Mouse (Mus musculus) hindbrain, postnatal 0 days (tissue): ENCODE results near the gene Wdr34. TPM values are rescaled to one million over a fixed set of nuclear protein-coding genes. Genes with fewer than 3 reads are reported as not detected.
A peak's percentile ranks its signal among the peaks of the same experiment; 100 is the strongest.

Experiments
- ATAC-seq: fragments of 200-750 bp; cut with Nextera tagmentation; 2 replicates; pipeline ENCODE4 v1.8.0; 2017; ENCODE audit warnings: mild to moderate bottlenecking, moderate TSS enrichment, moderate library complexity
- DNase-seq: peaks from one replicate; pipeline ENCODE4 v3.0.0-alpha.2; 2015; ENCODE audit warnings: low spot score
- H3K27ac ChIP-seq: fragments of 300-500 bp; sonication (generic); 2 replicates; pipeline ENCODE4 v1.5.1; 2014; ENCODE audit warnings: mild to moderate bottlenecking
- H3K27me3 ChIP-seq: fragments of 300-500 bp; sonication (generic); 2 replicates; pipeline ENCODE4 v1.6.1; 2014; ENCODE audit warnings: low read length, mixed read lengths; ENCODE audit not compliant: insufficient read depth
- H3K36me3 ChIP-seq: fragments of 300-500 bp; sonication (generic); 2 replicates; pipeline ENCODE4 v1.6.1; 2014; ENCODE audit warnings: low read length, mixed read lengths; ENCODE audit not compliant: insufficient read depth
- H3K4me1 ChIP-seq: fragments of 300-500 bp; sonication (generic); 2 replicates; pipeline ENCODE4 v1.6.1; 2014; ENCODE audit warnings: antibody characterized with exemption, low read length, mixed read lengths; ENCODE audit not compliant: insufficient read depth
- H3K4me2 ChIP-seq: fragments of 300-500 bp; sonication (generic); 2 replicates; pipeline ENCODE4 v1.6.1; 2014; ENCODE audit warnings: low read depth, mild to moderate bottlenecking, low read length, moderate library complexity, mixed read lengths
- H3K4me3 ChIP-seq: fragments of 300-500 bp; sonication (generic); 2 replicates; pipeline ENCODE4 v1.5.1; 2014; ENCODE audit warnings: low read length
- H3K9ac ChIP-seq: fragments of 300-500 bp; sonication (generic); replicated peaks from 2 replicates; pipeline ENCODE4 v1.6.1; 2014; ENCODE audit warnings: mild to moderate bottlenecking, low read length, moderate library complexity, mixed read lengths
- H3K9me3 ChIP-seq: fragments of 300-500 bp; sonication (generic); 2 replicates; pipeline ENCODE4 v1.6.1; 2016; ENCODE audit warnings: low read length, mixed read lengths
- CTCF ChIP-seq: IDR thresholded peaks from 2 replicates; pipeline ENCODE4 v1.5.1; 2016; ENCODE audit warnings: antibody characterized with exemption, control low read depth, low read depth
- WGBS: fragments of 180-500 bp; shearing (Covaris S2); extraction: QIAGEN DNeasy Blood & Tissue Kit; methylation state at CpG from one replicate; pipeline ENCODE4 v1.1.7; 2014; 5-methylcytosine and 5-hydroxymethylcytosine counted together
- polyA plus RNA-seq: library from polyadenylated mRNA; unstranded; fragments of >200 nt; fragmentation: Nextera tagmentation; extraction: Ambion mirVana; gene quantifications from 2 replicates; pipeline ENCODE4 v1.2.1, GENCODE M21; 2015
- total RNA-seq: library from RNA; depleted of rRNA; stranded (reverse); fragments of >200 nt; gene quantifications from 2 replicates; pipeline ENCODE4 v1.2.3, GENCODE M21; 2014; rRNA removed

Wdr34 gene
- total RNA-seq (87.4 and 87.7 TPM in 2 replicates), polyA plus RNA-seq (64.5 and 66.5 TPM in 2 replicates)

- Histone ChIP-seq H3K4me3 (peak within 1 kb of the TSS; percentile 71), H3K9me3 (no peaks in the 10 kb centered on the region), H3K4me1 (no peaks in the 10 kb centered on the region; the same call in 1 of the 2 replicates), H3K27me3 (no peaks in the 10 kb centered on the region), H3K36me3 (no peaks in the 10 kb centered on the region), H3K9ac (peak within 1 kb of the TSS; percentile 60), H3K27ac (peak within 1 kb of the TSS; percentile 96), H3K4me2 (peak within 1 kb of the TSS; percentile 58)
- ATAC-seq: peak; percentile 95
- TF ChIP-seq CTCF: no peak; the same call in 1 of the 2 replicates
- under 1% methylated on average over 54 of the region's 54 CpGs for WGBS
- DNase-seq: peak; percentile 98
These were observed at the start of gene Wdr34 for GRCm38 (mm10) chr2:30048699-30049388. Wdr34 (minus strand) TSS chr2:30048881.

DNA sequence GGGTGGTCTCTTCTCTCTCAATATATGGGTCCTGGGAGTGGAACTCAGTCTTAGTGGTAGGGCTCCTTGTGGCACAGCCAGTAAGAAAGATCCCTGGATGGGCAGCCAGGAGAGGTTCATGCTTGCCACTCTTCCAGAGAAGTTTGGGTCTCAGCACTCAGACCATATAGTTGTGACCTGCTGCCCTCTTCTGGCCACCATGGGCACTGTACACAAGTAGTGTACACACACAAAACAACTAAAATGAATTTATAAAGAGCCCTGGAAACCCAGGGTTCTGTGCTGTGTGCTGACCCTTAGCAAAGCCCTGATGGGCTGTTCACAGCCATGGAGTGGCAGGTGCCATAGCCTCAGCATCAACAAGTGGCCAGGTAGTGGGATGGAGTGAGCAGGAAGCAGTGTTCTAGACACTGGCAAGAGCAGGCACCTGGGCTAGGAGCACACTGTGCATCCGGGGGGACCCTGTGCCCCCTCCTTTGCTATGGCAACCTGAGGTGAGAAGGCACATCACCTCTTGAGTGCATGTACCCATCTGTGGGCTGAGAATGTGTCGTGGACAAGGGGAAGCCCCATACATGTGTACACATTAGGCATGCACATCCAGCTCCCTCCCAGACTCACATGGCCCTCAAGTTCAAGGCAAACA, 47.3 kb upstream of the Wdr34 start:
- WGBS: 87% methylated on average over 2 of the region's 2 CpGs
- no peak overlapping the region for H3K9ac ChIP-seq
- peaks cover 31% of the 10 kb centered on the region for H3K36me3 ChIP-seq
- TF ChIP-seq CTCF: peak; percentile 77
- ATAC-seq (no peak), DNase-seq (peak; percentile 66)
- H3K9me3 ChIP-seq: no peaks in the 10 kb centered on the region
- H3K4me3 ChIP-seq: no peak overlapping the region
- no peak overlapping the region for H3K4me2 ChIP-seq
- no peaks in the 10 kb centered on the region for H3K4me1 ChIP-seq
- H3K27ac ChIP-seq: no peak overlapping the region
- H3K27me3 ChIP-seq: no peaks in the 10 kb centered on the region

- TF ChIP-seq CTCF: no peak
- peak overlapping the region; percentile 59; the same call in 1 of the 2 replicates for H3K27ac ChIP-seq
- DNase-seq (peak; percentile 45), ATAC-seq (no peak)
- peak overlapping the region; percentile 60 for H3K4me3 ChIP-seq
- peak overlapping the region; percentile 77 for H3K4me2 ChIP-seq
- WGBS: 3% methylated on average over 13 of the region's 13 CpGs
- no peaks in the 10 kb centered on the region for H3K4me1 ChIP-seq
- H3K27me3 ChIP-seq: no peaks in the 10 kb centered on the region
- no peaks in the 10 kb centered on the region for H3K9me3 ChIP-seq
- H3K9ac ChIP-seq: peak overlapping the region; percentile 53
- H3K36me3 ChIP-seq: peaks cover 19% of the 10 kb centered on the region
These were observed 45.5 kb upstream of the Wdr34 start for GRCm38 (mm10) chr2:30094208-30094588.

DNA sequence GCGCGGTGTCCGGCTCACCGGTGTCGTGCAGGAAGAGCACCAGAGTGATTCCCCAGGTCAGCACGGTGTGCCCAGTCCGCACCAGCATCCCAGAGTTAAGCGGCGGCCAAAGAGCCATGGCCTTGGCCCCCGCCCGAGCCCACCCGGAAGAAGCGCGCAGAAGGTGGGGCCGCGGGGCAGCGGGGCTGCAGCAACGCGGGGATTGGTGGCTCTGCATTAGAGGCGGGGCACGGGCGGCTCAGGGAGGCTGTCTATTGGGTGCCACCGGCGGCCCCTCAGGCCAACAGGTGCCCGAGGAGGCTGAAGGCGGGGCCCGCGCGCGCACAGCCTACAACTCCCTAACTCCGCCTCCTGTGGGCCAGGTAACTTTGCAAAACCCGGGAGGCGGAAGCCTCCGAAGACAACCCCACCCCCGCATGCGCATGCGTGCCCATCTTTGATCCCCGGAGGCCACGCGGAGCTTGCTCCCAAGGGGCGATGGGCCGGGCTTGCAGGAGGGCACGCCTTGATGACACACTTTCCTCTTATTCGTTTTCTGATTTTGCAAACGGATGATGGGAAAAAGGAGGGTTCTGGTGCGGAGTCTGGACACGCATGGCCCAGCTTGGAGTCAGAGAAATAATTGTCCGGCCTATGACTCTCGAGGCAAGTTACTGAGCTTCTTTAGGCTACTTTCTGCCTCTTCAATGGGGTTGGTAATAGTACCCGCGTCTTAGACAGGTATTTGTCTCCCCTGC, 45.0 kb upstream of the Wdr34 start, which contains the start of gene Zdhhc12:
Gene Zdhhc12, minus strand, starts transcription at position 178 of the 737 bp plus-strand sequence.
- peak; percentile 94 for DNase-seq
- ATAC-seq: peak; percentile 96
- no peaks in the 10 kb centered on the region for H3K27me3 ChIP-seq
- H3K4me1 ChIP-seq: no peaks in the 10 kb centered on the region
- H3K9me3 ChIP-seq: no peaks in the 10 kb centered on the region
- peaks cover 14% of the 10 kb centered on the region for H3K36me3 ChIP-seq
- H3K4me2 ChIP-seq: peak within 1 kb of the TSS; percentile 77
- under 1% methylated on average over 50 of the region's 51 CpGs for WGBS
- H3K4me3 ChIP-seq: peak within 1 kb of the TSS; percentile 60
- H3K27ac ChIP-seq: peak within 1 kb of the TSS; percentile 59; the same call in 1 of the 2 replicates
- no peak for TF ChIP-seq CTCF
- peak within 1 kb of the TSS; percentile 53 for H3K9ac ChIP-seq

DNA sequence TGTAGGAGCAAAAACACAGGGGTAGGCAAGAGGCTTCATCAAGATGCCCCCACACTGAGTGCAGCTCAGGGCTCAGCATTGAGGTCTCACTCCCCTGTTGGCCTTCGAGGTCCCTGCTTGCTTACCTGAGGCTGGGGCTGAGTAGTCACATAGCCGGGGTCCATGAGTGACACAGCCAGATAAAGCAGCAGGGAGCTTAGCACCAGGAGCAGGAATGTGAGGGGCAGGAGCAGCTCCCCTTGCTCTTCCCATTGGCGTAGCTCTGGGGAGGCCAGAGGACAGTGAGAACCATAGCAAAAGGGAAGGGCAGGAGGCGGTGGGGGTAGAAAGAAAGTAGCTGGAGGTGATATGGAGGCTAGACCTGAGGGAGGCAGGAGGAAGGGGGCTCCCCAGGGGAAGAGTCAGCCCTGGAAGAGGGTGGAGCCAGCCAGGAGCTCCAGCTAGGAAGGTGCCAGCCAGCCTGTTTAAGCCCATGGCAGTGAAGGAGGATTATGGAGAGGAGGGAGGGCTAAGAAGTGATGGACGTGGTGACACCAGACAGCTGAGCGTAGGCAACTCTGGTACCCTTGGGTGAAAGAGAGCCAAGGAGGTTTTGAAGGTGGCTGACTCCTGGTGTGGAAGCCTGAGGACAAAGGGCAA, 43.7 kb upstream of the Wdr34 start:
- H3K27me3 ChIP-seq: no peaks in the 10 kb centered on the region
- peak overlapping the region; percentile 77 for H3K4me2 ChIP-seq
- H3K9ac ChIP-seq: peak overlapping the region; percentile 53
- no peak for DNase-seq
- TF ChIP-seq CTCF: no peak
- peaks cover 12% of the 10 kb centered on the region for H3K36me3 ChIP-seq
- H3K27ac ChIP-seq: peak overlapping the region; percentile 3; the same call in 1 of the 2 replicates
- no peaks in the 10 kb centered on the region for H3K9me3 ChIP-seq
- no peaks in the 10 kb centered on the region for H3K4me1 ChIP-seq
- ATAC-seq: no peak
- peak overlapping the region; percentile 60; the same call in 1 of the 2 replicates for H3K4me3 ChIP-seq
- 59% methylated on average over 6 of the region's 6 CpGs for WGBS

GRCm38 (mm10) chr2:30091521-30091920, 42.8 kb upstream of the Wdr34 start:
- Histone ChIP-seq H3K27me3 (no peaks in the 10 kb centered on the region), H3K4me2 (no peak overlapping the region), H3K27ac (no peak overlapping the region), H3K4me1 (no peaks in the 10 kb centered on the region), H3K9ac (no peak overlapping the region), H3K9me3 (no peaks in the 10 kb centered on the region), H3K4me3 (no peak overlapping the region), H3K36me3 (peaks cover 6% of the 10 kb centered on the region; the same call in 1 of the 2 replicates)
- TF ChIP-seq CTCF: no peak
- 98% methylated on average over 12 of the region's 12 CpGs for WGBS
- DNase-seq: no peak
- ATAC-seq: no peak
